Mouse (Mus musculus): ENCODE measurements around the gene Bard1.

- no peak for TF ChIP-seq POLR2A (IDR thresholded peaks at IDR 0.05; ENCODE audit: insufficient read depth, low read depth, low read length)
- no peak for TF ChIP-seq CTCF (IDR thresholded peaks at IDR 0.05; ENCODE audit: insufficient read depth, low read depth, low read length)
Measured at GRCm38 (mm10) chr1:71068728-71069304, 34.1 kb downstream of the Bard1 start.
